Mouse (Mus musculus) cerebellum, adult 11 months (tissue): ENCODE results near the gene Med10.

Experiments
- DNase-seq: peaks from one replicate; pipeline ENCODE4 v3.0.0; 2022

Gene Med10

GRCm38 (mm10) chr13:69832578-69832977, 30.4 kb downstream of the Med10 start:
- DNase-seq: no peak

- no peak for DNase-seq
These were observed 31.2 kb downstream of the Med10 start for GRCm38 (mm10) chr13:69833416-69833815.

- no peak for DNase-seq
These were observed 43.4 kb downstream of the Med10 start for GRCm38 (mm10) chr13:69845592-69845991.

- no peak for DNase-seq
These were observed 47.4 kb downstream of the Med10 start for GRCm38 (mm10) chr13:69849579-69849978.

GRCm38 (mm10) chr13:69852313-69852712, 50.1 kb downstream of the Med10 start:
- no peak for DNase-seq

- DNase-seq: no peak
These were observed 51.3 kb downstream of the Med10 start for GRCm38 (mm10) chr13:69853425-69854043.

- DNase-seq: no peak
These were observed 53.7 kb downstream of the Med10 start for GRCm38 (mm10) chr13:69855941-69856340.

GRCm38 (mm10) chr13:69862276-69862675, 60.1 kb downstream of the Med10 start:
- no peak for DNase-seq

- no peak for DNase-seq
These were observed 62.7 kb downstream of the Med10 start for GRCm38 (mm10) chr13:69864911-69865310.
